Mouse (Mus musculus) myocyte (in vitro differentiated cells): ENCODE measurements around the gene Atg4b. TPM values are rescaled to one million over a fixed set of nuclear protein-coding genes. Genes with fewer than 3 reads are reported as not detected.

Experiments used
- H3K27me3 ChIP-seq: one replicate; pipeline ENCODE4 v1.6.1; 2011; ENCODE audit not compliant: control insufficient read depth, insufficient read depth, insufficient read length
- H3K36me3 ChIP-seq: one replicate; pipeline ENCODE4 v1.6.1; 2011; ENCODE audit not compliant: control insufficient read depth, insufficient read depth
- H3K4me2 ChIP-seq: one replicate; pipeline ENCODE4 v1.6.1; 2011; ENCODE audit warnings: low read depth, control low read depth
- H3K4me3 ChIP-seq: one replicate; pipeline ENCODE4 v1.5.1; 2011; ENCODE audit warnings: mild to moderate bottlenecking, control low read depth, moderate library complexity
- H3K79me2 ChIP-seq: one replicate; pipeline ENCODE4 v1.6.1; 2011; ENCODE audit not compliant: control insufficient read depth, insufficient read depth
- H3ac ChIP-seq: one replicate; pipeline ENCODE4 v1.6.1; 2011; ENCODE audit not compliant: control insufficient read depth, insufficient read length
- CEBPB ChIP-seq: IDR thresholded peaks from 2 replicates; pipeline ENCODE4 v1.6.1; 2011; ENCODE audit warnings: mild to moderate bottlenecking, moderate library complexity; ENCODE audit not compliant: poor library complexity, insufficient read depth, severe bottlenecking
- E2F4 ChIP-seq: IDR thresholded peaks from one replicate; pipeline ENCODE4 v1.6.1; 2011; ENCODE audit warnings: mild to moderate bottlenecking, control low read depth, moderate library complexity; ENCODE audit not compliant: insufficient read depth
- MAX ChIP-seq: IDR thresholded peaks from one replicate; pipeline ENCODE4 v1.6.1; 2011; ENCODE audit warnings: low read depth, mild to moderate bottlenecking, control low read depth
- MYOD1 ChIP-seq, 3 experiments: IDR thresholded peaks; one replicate each; pipeline ENCODE4 v1.6.1; 2011; ENCODE audit warnings: control low read depth in 2 of 3, low read depth in 2 of 3, mild to moderate bottlenecking in 2 of 3, moderate library complexity in 1 of 3; ENCODE audit not compliant: insufficient read length in 2 of 3, control insufficient read depth in 1 of 3
- MYOG ChIP-seq, 3 experiments: IDR thresholded peaks; one replicate each; pipeline ENCODE4 v1.6.1; 2011; ENCODE audit warnings: control low read depth in 2 of 3, low read depth in 2 of 3, mild to moderate bottlenecking in 2 of 3; ENCODE audit not compliant: insufficient read length in 2 of 3, control insufficient read depth in 1 of 3, insufficient read depth in 1 of 3
- POLR2A ChIP-seq: IDR thresholded peaks from one replicate; pipeline ENCODE4 v1.6.1; 2011; ENCODE audit warnings: low read depth, mild to moderate bottlenecking, control low read depth, moderate library complexity; ENCODE audit not compliant: insufficient read length
- POLR2AphosphoS2 ChIP-seq: IDR thresholded peaks from one replicate; pipeline ENCODE4 v1.6.1; 2011; ENCODE audit warnings: low read depth, control low read depth; ENCODE audit not compliant: insufficient read length
- REST ChIP-seq: IDR thresholded peaks from one replicate; pipeline ENCODE4 v1.6.1; 2011; ENCODE audit warnings: mild to moderate bottlenecking, control low read depth, moderate library complexity; ENCODE audit not compliant: insufficient read depth, insufficient read length
- SRF ChIP-seq: IDR thresholded peaks from one replicate; pipeline ENCODE4 v1.6.1; 2011; ENCODE audit warnings: low read depth; ENCODE audit not compliant: control insufficient read depth, insufficient read length
- TCF12 ChIP-seq: IDR thresholded peaks from one replicate; pipeline ENCODE4 v1.6.1; 2011; ENCODE audit warnings: mild to moderate bottlenecking, control low read depth; ENCODE audit not compliant: poor library complexity, insufficient read depth, severe bottlenecking
- TCF3 ChIP-seq: IDR thresholded peaks from one replicate; pipeline ENCODE4 v1.6.1; 2011; ENCODE audit warnings: low read depth, control low read depth; ENCODE audit not compliant: insufficient read length
- USF1 ChIP-seq: IDR thresholded peaks from one replicate; pipeline ENCODE4 v1.6.1; 2011; ENCODE audit warnings: low read depth, mild to moderate bottlenecking, control low read depth, moderate library complexity
- polyA plus RNA-seq: library from polyadenylated mRNA; unstranded; fragments of >200 nt; fragmentation: generic; extraction: Trizol; gene quantifications from one replicate; pipeline ENCODE4 v1.2.1, GENCODE M21; 2012; ENCODE audit warnings: missing spikeins

The Atg4b gene
- polyA plus RNA-seq, 1 experiment, result 49.9 TPM

DNA sequence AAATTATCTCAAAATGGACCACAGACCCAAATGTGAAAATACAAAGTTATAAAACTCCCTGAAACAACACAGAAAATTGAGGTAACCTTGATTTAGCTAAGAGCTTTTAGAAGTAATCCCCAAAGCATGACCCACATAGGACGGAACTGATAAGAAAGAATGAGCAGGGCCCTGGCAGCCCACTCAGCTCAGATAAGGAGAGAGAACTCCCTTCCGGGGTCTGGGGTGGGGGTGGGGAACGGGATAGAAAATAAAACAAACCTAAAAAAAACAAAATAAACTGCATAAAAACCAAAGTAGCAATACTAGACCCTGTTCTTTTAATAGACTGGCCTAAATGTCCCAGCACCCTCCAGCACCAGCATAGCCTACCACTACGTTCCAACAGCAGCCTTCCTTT is 9.3 kb upstream of the Atg4b start:
- H3ac ChIP-seq, result no peak overlapping the region
- H3K4me3 ChIP-seq, result no peak overlapping the region
- H3K79me2 ChIP-seq, result peaks cover 20% of the 10 kb centered on the region
- TF ChIP-seq REST (no peak), MYOD1 (IDR thresholded peaks at IDR 0.05; ENCODE audit: control insufficient read depth in 1 of 3, insufficient read length in 2 of 3, low read depth in 2 of 3) (no peak), POLR2A (no peak), SRF (no peak), USF1 (no peak)
- no peak overlapping the region for H3K4me2 ChIP-seq
- no peaks in the 10 kb centered on the region for H3K36me3 ChIP-seq
- no peaks in the 10 kb centered on the region for H3K27me3 ChIP-seq

DNA sequence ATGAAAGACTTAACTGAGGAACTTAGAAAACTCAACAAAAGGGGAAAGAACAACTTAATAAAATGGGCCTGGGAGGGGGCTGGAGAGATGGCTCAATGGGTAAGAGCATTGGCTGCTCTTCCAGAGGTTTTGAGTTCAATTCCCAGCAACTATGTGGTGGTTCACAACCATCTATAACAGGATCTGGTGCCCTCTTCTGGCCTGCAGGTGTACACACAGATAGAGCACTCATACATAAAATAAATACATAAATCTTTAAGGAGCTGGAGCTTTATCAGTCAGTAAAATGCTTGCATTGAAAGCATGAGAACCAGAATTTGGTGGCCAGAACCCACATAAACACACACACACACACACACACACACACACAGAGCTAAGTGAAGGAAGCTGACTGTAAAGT is 8.4 kb upstream of the Atg4b start:
- H3K27me3 ChIP-seq, result no peaks in the 10 kb centered on the region
- TF ChIP-seq CEBPB (no peak), POLR2AphosphoS2 (no peak), REST (no peak), E2F4 (no peak), TCF3 (no peak), MYOG (IDR thresholded peaks at IDR 0.05; ENCODE audit: control insufficient read depth in 1 of 3, insufficient read depth in 1 of 3, insufficient read length in 2 of 3, low read depth in 2 of 3) (no peak), SRF (no peak), TCF12 (no peak), USF1 (no peak), MAX (no peak), MYOD1 (IDR thresholded peaks at IDR 0.05; ENCODE audit: control insufficient read depth in 1 of 3, insufficient read length in 2 of 3, low read depth in 2 of 3) (no peak), POLR2A (no peak)

DNA sequence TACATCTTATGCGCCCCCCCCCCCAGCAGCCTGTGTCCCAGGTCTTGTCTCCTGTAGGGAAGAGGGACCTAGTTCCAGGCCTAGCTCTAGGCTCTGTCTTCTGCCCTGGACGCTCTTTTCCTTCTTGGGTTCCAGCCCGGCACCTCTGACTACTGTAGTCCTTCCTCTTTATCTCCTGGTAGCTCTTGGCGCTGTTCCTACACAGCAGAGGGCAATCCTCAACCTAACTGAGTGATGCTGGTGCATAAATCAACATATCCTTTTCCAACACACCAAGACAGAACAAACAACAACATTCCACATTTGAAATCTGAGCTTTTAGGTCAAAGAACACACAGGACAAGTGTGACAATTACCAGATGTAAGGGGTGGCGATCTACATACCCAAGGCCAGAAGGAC is 5.1 kb upstream of the Atg4b start:
- no peaks in the 10 kb centered on the region for H3K27me3 ChIP-seq
- TF ChIP-seq CEBPB (no peak), TCF3 (no peak), E2F4 (no peak), MYOG (IDR thresholded peaks at IDR 0.05; ENCODE audit: control insufficient read depth in 1 of 3, insufficient read depth in 1 of 3, insufficient read length in 2 of 3, low read depth in 2 of 3) (no peak), MYOD1 (IDR thresholded peaks at IDR 0.05; ENCODE audit: control insufficient read depth in 1 of 3, insufficient read length in 2 of 3, low read depth in 2 of 3) (no peak), TCF12 (no peak), POLR2A (no peak), REST (no peak), MAX (no peak), POLR2AphosphoS2 (no peak), SRF (no peak), USF1 (no peak)
- no peak overlapping the region for H3K4me2 ChIP-seq
- peaks cover 20% of the 10 kb centered on the region for H3K79me2 ChIP-seq
- no peaks in the 10 kb centered on the region for H3K36me3 ChIP-seq
- no peak overlapping the region for H3K4me3 ChIP-seq
- no peak overlapping the region for H3ac ChIP-seq

More for the DNA sequence above, 8.4 kb upstream of the Atg4b start:
- H3K36me3 ChIP-seq, result no peaks in the 10 kb centered on the region
- H3K4me2 ChIP-seq, result no peak overlapping the region
- peaks cover 20% of the 10 kb centered on the region for H3K79me2 ChIP-seq
- H3ac ChIP-seq, result no peak overlapping the region
- no peak overlapping the region for H3K4me3 ChIP-seq

DNA sequence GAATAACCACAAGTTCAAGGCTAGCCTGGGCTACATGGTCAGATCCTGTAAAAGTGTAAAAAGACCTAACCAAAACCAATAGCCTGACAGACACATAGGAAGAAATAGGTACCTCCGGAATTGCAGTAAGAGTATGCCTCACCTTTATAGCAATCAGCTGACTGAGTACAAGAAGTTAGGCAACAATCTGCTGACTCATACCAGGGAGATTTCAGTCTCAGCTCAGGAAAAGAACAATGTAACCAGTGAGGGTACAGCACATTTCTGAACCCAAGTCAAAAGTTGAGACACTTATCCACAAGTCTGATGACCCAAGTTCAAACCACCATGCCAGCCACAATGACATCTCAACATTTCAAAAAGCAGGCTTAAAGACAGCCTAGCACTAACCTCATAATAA is 2.8 kb upstream of the Atg4b start:
- no peak overlapping the region for H3ac ChIP-seq
- H3K27me3 ChIP-seq, result no peaks in the 10 kb centered on the region
- H3K36me3 ChIP-seq, result no peaks in the 10 kb centered on the region
- H3K4me2 ChIP-seq, result no peak overlapping the region
- no peak for TF ChIP-seq MAX
- no peak for TF ChIP-seq SRF
- TF ChIP-seq REST, result no peak
- TF ChIP-seq TCF12, result no peak
- TF ChIP-seq MYOG (IDR thresholded peaks at IDR 0.05; ENCODE audit: control insufficient read depth in 1 of 3, insufficient read depth in 1 of 3, insufficient read length in 2 of 3, low read depth in 2 of 3), result no peak
- TF ChIP-seq POLR2A, result no peak
- TF ChIP-seq USF1, result no peak
- no peak for TF ChIP-seq CEBPB
- TF ChIP-seq MYOD1 (IDR thresholded peaks at IDR 0.05; ENCODE audit: control insufficient read depth in 1 of 3, insufficient read length in 2 of 3, low read depth in 2 of 3), result no peak
- no peak for TF ChIP-seq E2F4
- TF ChIP-seq POLR2AphosphoS2, result no peak
- no peak for TF ChIP-seq TCF3
- no peak overlapping the region for H3K4me3 ChIP-seq
- H3K79me2 ChIP-seq, result peaks cover 12% of the 10 kb centered on the region

DNA sequence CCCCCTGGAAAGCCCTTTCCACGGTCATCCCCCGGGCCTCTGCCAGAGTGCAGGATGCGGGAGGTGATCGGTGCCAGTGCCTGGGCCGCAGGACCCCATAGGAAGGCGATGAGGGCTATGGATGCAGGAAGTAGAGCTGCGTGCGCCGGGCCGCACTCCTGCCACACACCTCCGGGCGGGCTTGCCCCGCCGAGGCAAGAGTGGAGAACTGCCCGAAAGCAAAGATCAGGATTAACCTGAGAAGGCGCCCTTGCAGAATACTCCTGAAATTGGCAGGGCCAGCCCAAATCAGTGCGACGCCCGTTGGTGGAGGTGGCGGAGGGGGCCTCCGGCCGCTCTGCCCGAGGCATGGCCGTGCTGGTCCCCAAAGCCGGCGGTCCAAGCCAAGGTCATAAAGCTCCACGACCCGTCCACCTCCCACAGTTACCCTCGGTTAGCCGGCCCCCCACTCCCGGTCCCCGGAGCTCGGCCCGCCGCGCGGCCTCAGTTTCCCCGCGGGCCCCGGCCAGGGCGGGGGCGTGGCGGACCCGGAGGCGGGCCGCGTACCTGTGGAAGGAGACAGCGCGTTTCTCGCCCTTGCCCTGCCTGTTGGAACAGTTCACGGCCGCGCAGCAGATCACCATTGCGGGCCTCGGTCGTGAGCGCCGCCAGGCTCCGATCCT is 2.7 kb downstream of the Atg4b start:
- peaks cover 55% of the 10 kb centered on the region for H3K79me2 ChIP-seq
- peak overlapping the region; percentile 82 for H3ac ChIP-seq
- H3K36me3 ChIP-seq, result no peaks in the 10 kb centered on the region
- TF ChIP-seq MAX (no peak), POLR2A (peak; percentile 47), TCF3 (no peak), MYOD1 (IDR thresholded peaks at IDR 0.05; ENCODE audit: control insufficient read depth in 1 of 3, insufficient read length in 2 of 3, low read depth in 2 of 3) (no peak), E2F4 (no peak)
- peak overlapping the region; percentile 45 for H3K4me3 ChIP-seq
- H3K27me3 ChIP-seq, result no peaks in the 10 kb centered on the region
- H3K4me2 ChIP-seq, result peak overlapping the region; percentile 93
